Mouse (Mus musculus) small intestine, adult 2 months (tissue): Measurements from ENCODE around the gene Klk8. TPM values are rescaled to one million over a fixed set of nuclear protein-coding genes. Genes with fewer than 3 reads are reported as not detected.

Experiments
- H3K27ac ChIP-seq: fragments of 200-500 bp; 2 replicates; pipeline ENCODE4 v1.5.1; 2012; ENCODE audit warnings: low read depth, low read length, control low read depth, inconsistent platforms; ENCODE audit not compliant: insufficient read depth
- H3K27me3 ChIP-seq: fragments of 200-500 bp; 2 replicates; pipeline ENCODE4 v1.6.1; 2012; ENCODE audit warnings: mild to moderate bottlenecking, moderate library complexity, low read length, inconsistent platforms; ENCODE audit not compliant: control insufficient read depth, insufficient read depth
- H3K36me3 ChIP-seq: fragments of 200-500 bp; 2 replicates; pipeline ENCODE4 v1.6.1; 2012; ENCODE audit warnings: mild to moderate bottlenecking, low read length, control low read depth, inconsistent platforms; ENCODE audit not compliant: control insufficient read depth, insufficient read depth
- H3K4me1 ChIP-seq: fragments of 200-500 bp; 2 replicates; pipeline ENCODE4 v1.6.1; 2012; ENCODE audit warnings: low read length, inconsistent platforms, mixed read lengths; ENCODE audit not compliant: control insufficient read depth, insufficient read depth, insufficient read length
- H3K4me3 ChIP-seq: fragments of 200-500 bp; 2 replicates; pipeline ENCODE4 v1.5.1; 2012; ENCODE audit warnings: low read depth, mild to moderate bottlenecking, control low read depth, inconsistent platforms, low read length, moderate library complexity
- CTCF ChIP-seq: fragments of 200-500 bp; IDR thresholded peaks from 2 replicates; pipeline ENCODE4 v1.5.1; 2012; ENCODE audit warnings: low read depth, mild to moderate bottlenecking, control low read depth, inconsistent platforms, low read length, moderate library complexity, mixed read lengths; ENCODE audit not compliant: insufficient replicate concordance, insufficient read length; ENCODE audit errors: extremely low read depth
- POLR2A ChIP-seq: fragments of 200-500 bp; IDR thresholded peaks from 2 replicates; pipeline ENCODE4 v1.6.1; 2012; ENCODE audit warnings: low read depth, mild to moderate bottlenecking, control low read depth, inconsistent platforms, low read length, moderate library complexity
- WGBS: fragments of 180-500 bp; shearing (Covaris S2); methylation state at CpG from one replicate; pipeline ENCODE4 v1.1.7; 2018; 5-methylcytosine and 5-hydroxymethylcytosine counted together
- polyA plus RNA-seq: library from polyadenylated mRNA; depleted of rRNA; stranded (reverse); fragments of >200 nt; gene quantifications from 2 replicates; pipeline ENCODE4 v1.2.3, GENCODE M21; 2012; rRNA removed

Klk8 gene
- polyA plus RNA-seq: 3.6 and 4.4 TPM in 2 replicates

DNA sequence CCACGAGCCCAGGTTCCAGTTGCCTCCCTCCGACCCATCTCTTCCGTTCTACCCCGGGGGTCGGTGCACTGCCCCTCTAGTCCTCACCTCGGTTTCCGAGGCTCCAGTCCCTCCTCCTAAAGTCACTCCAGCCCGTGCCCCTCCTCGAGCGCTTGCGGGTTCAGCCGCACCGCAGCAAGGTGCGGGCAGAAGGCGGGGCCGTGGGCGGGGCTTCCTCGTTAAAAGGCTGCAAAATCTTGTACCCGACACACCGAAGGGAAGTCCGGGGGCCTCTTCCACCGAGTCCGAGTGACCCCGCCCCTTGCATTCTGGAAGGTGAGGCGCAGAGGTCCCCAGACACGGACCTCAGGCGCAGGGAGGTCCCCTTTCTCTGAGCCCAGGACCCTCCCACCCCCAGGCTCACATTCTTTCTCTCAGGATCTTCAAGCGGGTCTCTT lies at the start of gene Klk8:
Klk8 (plus strand) TSS at position 245 of the 437 bp plus-strand sequence.
- peak within 1 kb of the TSS; percentile 59 for H3K4me3 ChIP-seq
- H3K27ac ChIP-seq: no peak within 1 kb of the TSS
- no peaks in the 10 kb centered on the region for H3K36me3 ChIP-seq
- TF ChIP-seq POLR2A: no peak
- no peak for TF ChIP-seq CTCF
- WGBS: 1% methylated on average over 28 of the region's 28 CpGs
- H3K4me1 ChIP-seq: 0 out of 2 replicates have a peak, but pooled peaks cover 3% of the 10 kb centered on the region
- peaks cover 5% of the 10 kb centered on the region; the same call in 1 of the 2 replicates for H3K27me3 ChIP-seq

DNA sequence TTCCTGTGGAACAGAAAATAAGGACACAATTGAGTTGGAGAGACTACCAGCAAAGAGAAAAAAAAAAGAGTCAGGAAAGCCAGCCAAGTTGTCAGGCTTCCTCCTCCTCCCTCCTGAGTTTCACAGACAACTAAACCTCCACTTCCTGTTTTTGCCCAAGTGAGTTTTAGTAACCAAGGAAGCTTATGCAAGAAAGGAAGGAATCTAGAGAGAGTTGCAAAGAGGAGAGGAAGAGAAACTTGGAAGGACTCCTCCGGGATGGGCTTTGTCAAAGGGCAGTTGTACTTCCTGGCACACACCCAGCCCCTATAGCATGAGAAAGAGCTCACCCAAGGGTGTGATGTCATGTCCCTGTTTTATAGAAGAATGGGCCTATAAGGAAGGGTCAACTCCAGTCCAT lies 49.6 kb upstream of the Klk8 start:
- Histone ChIP-seq H3K27me3 (no peaks in the 10 kb centered on the region), H3K36me3 (no peaks in the 10 kb centered on the region), H3K4me1 (no peaks in the 10 kb centered on the region), H3K27ac (no peak overlapping the region), H3K4me3 (no peak overlapping the region)
- 32% methylated on average over 1 of the region's 1 CpGs for WGBS
- TF ChIP-seq CTCF: no peak
- TF ChIP-seq POLR2A: no peak

DNA sequence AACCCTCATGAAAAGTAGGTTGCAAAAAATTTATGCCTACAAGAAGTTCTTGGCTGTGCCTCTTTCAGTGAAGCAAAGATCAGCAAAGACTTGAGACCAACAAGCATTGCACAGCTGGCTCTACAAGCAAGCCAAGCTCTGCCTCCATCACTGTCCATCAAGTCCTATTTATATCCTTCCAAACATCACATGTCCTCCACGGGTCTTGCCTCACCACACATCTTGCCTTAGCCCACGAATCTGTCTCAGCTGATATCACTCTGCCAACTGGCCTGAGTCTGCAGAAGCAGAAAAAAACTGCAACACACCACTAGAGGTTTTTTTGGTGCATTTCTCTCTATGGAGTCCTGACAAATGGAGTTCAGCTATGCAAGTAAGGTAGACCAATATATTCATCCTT lies 44.6 kb upstream of the Klk8 start:
- Histone ChIP-seq H3K4me1 (no peaks in the 10 kb centered on the region), H3K27ac (no peak overlapping the region), H3K4me3 (no peak overlapping the region), H3K27me3 (no peaks in the 10 kb centered on the region), H3K36me3 (no peaks in the 10 kb centered on the region)
- TF ChIP-seq POLR2A (no peak), CTCF (no peak)
- WGBS: 42% methylated on average over 2 of the region's 2 CpGs

DNA sequence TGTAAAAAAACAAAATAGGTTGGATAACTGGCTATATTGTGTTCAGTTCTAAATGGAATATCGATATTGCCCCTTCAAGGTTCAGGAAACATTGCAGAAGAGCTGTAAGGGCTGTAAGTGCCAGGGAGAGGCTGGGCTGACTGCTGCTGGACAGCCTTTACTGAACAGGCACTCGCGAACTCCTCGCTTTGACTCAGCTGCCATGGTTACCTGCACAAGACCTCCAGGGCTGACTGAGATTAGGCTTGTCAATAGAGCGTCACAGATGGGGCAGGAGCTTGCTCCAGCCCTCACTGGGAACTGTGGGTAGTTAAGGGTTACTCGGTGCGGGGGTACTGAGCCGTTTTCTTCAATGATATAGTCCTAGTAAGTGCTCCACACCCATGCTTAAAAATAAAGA lies 30.9 kb upstream of the Klk8 start:
- Histone ChIP-seq H3K27me3 (no peaks in the 10 kb centered on the region), H3K4me3 (no peak overlapping the region), H3K27ac (no peak overlapping the region), H3K36me3 (no peaks in the 10 kb centered on the region), H3K4me1 (no peaks in the 10 kb centered on the region)
- TF ChIP-seq POLR2A (no peak), CTCF (no peak)
- WGBS: 24% methylated on average over 8 of the region's 8 CpGs

GRCm38 (mm10) chr7:43768597-43768996 lies 28.8 kb upstream of the Klk8 start, which contains the start of gene Klk12:
Gene Klk12 (plus strand): TSS chr7:43768897.
- Histone ChIP-seq H3K27me3 (no peaks in the 10 kb centered on the region), H3K27ac (no peak within 1 kb of the TSS), H3K4me1 (no peaks in the 10 kb centered on the region), H3K36me3 (no peaks in the 10 kb centered on the region), H3K4me3 (no peak within 1 kb of the TSS)
- no peak for TF ChIP-seq POLR2A
- TF ChIP-seq CTCF: no peak
- WGBS: 59% methylated on average over 4 of the region's 4 CpGs

DNA sequence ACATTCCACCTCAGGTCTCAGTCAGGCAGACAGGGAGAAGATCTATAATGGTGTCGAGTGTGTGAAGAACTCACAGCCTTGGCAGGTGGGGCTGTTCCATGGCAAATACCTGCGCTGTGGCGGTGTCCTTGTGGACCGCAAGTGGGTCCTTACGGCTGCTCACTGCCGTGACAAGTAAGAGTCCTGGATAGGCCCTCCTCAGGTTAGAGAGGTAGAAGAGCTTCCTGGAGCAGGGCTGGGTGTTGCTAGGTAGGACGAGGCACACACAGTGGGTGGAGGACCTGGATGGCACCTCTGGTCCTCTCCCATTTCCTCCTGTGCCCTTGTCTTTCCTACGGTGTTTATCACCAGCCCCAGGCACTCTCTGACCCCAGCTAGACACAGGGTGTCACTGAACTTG lies 27.7 kb upstream of the Klk8 start:
- Histone ChIP-seq H3K36me3 (no peaks in the 10 kb centered on the region), H3K27me3 (no peaks in the 10 kb centered on the region), H3K27ac (no peak overlapping the region), H3K4me1 (no peaks in the 10 kb centered on the region), H3K4me3 (no peak overlapping the region)
- TF ChIP-seq POLR2A (no peak), CTCF (no peak)
- 87% methylated on average over 8 of the region's 8 CpGs for WGBS

GRCm38 (mm10) chr7:43770701-43771100 lies 26.7 kb upstream of the Klk8 start:
- no peak overlapping the region for H3K27ac ChIP-seq
- TF ChIP-seq CTCF (no peak), POLR2A (no peak)
- H3K27me3 ChIP-seq: no peaks in the 10 kb centered on the region
- WGBS: 91% methylated on average over 10 of the region's 10 CpGs
- no peak overlapping the region for H3K4me3 ChIP-seq
- no peaks in the 10 kb centered on the region for H3K36me3 ChIP-seq
- no peaks in the 10 kb centered on the region for H3K4me1 ChIP-seq
